Mouse (Mus musculus) ES-Bruce4 (cell line): ENCODE measurements around the gene Lasp1.

Experiments
- CTCF ChIP-seq: IDR thresholded peaks from one replicate; pipeline ENCODE4 v1.8.1; 2011; ENCODE audit warnings: low read depth, low read length
- POLR2A ChIP-seq: IDR thresholded peaks from one replicate; pipeline ENCODE4 v1.8.1; 2011; ENCODE audit warnings: low read length; ENCODE audit not compliant: insufficient read depth

DNA sequence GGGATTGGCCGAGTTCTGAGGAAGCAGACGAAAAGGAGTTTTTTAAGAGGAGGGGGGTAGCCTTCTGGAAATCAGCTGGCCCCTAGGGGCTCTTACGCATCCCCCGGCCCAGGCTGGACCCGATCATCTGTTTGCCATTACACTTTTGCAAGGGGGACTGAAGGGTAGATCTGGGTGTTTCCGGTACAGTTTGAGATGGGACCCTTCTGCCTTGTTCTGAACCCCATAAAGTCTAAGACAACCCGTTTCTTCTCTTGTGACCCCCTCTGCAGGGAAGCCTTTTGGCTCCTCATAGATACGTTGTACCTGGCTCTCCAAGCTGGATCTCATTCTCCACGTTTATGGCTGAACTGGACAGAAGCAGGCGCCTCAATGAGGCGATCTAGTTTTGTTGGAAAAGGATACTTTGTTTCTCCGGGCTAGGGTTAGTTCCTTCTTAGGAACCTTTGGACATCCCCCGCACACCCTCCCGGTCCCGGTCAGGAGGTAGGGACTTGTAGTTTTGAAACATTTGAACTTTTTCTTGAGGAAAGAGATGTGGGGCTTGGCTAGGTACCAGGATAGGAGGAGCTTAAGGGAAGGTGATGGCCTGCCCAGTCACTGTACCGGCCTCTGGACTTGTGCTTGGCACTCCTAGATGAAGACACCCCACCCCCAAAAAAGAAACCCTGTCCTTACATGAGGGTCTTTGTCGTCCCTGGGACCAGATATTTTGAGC lies 2.0 kb downstream of the Lasp1 start:
- TF ChIP-seq CTCF (no peak), POLR2A (no peak)
